Mouse (Mus musculus): ENCODE measurements around the gene Eif5a.
"Not testable (repeated sequence)": the region's sequence is repeated elsewhere in the genome, so short reads cannot be mapped to it uniquely, and the experiment has no call there.

The Eif5a gene

DNA sequence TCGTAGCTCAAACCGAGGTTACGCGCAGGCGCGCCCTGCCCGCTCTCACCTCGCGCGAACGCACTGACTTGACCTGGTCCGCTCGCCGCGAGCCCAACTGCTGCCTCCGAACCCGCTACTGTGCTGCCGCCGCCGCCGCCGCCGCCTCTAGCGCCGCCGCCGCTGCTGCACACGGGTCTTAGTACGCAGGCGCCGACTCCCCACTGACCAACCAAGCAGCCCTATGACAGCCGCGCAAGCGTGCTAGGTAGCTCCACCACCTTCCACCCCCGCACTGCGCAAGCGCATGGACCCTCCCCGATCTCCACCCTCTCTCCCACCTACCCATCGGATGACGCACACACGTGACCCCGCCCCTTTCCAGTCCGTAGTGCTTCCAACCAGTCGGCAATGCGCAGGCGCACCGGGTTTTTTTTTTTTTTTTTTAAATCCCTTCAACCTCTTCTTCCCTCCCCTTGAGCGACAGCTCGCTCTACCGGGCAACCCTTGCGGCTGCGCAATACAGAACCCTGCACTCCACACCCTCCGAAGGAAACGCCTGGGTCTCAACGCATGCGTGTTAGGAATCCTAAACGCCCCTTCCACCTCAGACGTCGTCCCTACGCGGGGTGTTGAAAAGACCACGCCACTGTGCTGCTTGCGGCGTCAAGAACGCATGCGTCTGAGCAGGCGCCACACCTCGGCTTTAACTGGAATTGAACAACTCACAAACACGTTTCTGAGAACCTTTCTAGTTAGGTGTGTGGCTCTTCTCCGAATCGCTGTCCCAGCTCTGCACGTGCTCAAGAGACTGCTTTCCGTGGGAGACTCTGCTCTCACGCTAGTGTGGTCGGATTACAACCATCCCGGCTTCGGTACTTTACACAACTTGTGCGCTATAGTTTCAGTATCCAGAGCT, at the start of gene Eif5a:
Gene Eif5a, minus strand, starts transcription at position 845 of the 898 bp plus-strand sequence.
- DNase-seq = peak; percentile 100

DNA sequence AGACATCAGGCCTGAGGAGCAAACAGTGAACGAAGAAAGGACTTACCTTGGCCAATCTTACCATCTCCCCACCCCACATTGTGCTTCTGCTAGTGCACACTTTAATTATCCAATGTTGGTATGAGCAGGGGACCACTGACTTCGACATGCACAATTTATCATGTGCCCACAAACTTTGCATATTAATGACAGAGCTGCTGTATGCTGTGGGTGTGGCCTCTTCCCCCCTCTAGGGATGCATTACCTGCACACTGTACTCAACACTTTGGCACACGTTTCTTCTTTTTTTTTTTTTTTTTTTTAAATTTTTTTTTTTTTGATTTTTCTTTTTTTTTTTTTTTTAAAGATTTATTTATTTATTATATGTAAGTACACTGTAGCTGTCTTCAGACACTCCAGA, 49.0 kb upstream of the Eif5a start:
- no peak for DNase-seq

DNA sequence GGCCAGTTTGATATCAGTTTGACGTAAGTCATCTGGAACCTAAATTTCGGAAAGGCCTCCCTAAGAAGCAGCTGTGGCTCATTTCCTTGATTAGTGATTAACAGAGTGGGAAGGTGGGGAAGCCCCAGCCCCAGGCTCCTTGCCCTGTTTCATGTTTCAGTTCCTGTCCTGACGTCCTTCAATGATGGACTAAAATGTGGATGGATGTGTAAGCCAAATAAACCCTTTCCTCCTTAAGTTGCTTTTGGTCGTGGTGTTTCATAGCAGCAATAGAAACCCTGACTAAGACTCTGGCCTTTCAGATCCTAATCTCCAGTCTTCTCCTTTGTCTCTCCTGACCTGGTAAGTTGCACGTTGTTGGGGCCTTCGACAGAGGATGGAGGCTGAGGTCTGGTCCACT, 48.5 kb upstream of the Eif5a start:
- DNase-seq = no peak

DNA sequence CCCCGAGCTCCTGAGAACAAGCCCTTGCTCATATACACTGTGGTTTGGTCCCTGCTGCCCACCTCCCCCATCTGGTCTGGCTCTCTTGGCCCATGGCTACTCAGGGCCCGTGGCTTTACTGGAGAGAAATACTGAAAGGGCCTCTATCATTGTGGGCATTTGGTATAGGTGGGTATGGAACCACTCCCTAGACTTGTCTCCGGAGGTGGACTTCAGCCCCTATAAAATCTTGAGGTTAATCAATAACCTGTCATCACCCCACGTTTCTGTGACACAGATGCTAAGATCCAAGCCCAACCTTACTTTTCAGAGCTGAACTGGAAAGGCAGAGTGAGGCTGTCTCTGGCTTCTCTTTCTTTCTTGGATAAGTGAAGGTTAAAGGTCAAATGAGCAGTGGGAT, 47.0 kb upstream of the Eif5a start:
- no peak for DNase-seq

DNA sequence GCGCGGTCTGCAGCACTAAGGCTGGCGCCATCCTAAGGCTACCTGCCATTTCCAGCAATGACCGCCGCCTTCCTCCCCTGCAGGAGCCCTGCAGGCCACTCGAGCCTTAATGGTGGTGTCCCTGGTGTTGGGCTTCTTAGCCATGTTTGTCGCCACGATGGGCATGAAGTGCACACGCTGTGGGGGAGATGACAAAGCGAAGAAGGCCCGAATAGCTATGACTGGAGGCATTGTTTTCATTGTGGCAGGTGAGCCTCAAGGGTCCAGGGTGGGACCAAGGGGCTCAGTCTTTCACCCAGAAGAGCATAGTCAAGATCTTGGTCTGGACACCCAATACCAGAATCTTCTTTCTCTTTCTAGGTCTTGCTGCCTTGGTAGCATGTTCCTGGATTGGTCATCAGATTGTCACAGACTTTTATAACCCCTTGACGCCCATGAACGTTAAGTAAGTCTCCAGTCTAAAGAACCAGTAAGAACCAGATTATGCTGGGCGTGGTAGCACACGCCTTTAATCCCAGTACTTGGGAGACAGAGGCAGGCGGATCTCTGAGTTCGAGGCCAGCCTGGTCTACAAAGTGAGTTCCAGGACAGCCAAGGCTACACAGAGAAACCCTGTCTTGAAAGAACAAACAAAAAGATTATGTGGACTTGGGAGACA, 45.2 kb upstream of the Eif5a start:
- no peak for DNase-seq

DNA sequence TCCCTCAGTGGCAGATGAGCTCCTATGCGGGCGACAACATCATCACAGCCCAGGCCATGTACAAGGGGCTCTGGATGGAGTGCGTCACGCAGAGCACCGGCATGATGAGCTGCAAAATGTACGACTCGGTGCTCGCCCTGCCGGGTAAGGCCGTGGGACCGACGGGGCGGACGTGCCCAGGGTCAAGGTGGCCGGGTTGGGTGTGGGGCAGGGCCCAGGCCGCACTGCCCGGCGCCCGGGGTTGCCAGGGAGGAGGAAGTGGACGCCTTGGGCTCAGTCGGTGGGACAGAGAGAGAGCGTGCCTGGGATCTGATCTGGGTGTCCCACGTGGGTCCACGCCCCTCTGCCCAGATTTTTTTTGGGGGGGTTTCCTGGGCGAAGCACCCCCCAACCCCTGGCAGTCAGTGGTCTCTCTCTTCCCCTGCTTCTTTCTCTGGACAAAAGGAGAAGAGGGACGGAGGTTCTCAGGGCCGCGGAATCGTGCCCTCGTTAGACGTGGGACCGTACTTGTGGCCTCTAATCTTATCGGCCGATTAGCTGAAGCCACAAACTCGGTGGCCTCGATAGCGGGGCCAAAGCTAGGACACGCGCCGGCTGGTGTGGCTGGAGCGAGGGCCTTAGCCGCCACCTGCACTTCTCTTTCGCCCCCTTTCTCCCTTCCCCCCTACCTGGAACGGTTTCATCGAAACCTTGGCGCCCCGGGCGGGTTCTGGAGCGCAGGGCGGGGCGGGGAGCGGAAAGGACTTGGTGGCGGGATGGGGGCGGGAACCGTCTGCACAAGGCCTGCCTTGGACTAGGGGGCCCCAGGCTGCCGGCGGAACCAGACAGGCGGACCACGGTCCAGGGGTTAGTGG, 44.5 kb upstream of the Eif5a start:
- DNase-seq = no peak

DNA sequence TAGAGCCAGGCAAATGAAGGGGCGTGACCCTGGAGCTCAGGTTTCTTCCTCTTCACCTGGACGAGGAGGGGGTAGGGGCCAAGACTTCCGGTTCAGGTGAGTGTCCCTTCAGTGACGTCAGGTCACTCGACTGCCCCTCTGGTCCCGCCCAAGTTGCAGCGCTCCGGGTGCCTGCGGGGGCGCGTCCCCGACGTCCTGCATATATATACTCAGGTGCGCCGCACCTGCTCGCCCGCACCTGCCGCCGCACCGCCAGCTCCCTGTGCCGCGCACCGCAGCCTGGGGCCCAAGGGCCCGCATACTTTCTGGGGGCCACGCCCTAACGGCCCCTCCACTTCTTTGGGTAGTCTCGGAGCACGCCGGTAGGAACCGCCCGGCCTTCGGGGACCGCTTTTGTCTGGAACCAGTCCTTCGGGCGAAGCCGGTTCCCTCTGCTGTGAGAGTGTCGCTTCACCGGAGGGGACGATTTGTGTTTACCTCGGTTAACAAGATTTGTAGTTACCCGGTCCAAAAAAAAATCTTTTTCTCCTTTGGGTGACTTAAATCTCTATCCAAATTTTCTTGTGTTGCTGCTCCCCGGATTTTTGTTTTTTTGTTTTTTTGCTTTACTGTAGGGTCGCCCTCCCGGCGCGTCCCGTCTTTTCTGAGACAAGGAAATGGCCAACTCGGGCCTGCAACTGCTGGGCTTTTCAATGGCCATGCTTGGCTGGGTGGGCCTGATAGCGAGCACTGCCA, 43.7 kb upstream of the Eif5a start:
- no peak for DNase-seq

DNA sequence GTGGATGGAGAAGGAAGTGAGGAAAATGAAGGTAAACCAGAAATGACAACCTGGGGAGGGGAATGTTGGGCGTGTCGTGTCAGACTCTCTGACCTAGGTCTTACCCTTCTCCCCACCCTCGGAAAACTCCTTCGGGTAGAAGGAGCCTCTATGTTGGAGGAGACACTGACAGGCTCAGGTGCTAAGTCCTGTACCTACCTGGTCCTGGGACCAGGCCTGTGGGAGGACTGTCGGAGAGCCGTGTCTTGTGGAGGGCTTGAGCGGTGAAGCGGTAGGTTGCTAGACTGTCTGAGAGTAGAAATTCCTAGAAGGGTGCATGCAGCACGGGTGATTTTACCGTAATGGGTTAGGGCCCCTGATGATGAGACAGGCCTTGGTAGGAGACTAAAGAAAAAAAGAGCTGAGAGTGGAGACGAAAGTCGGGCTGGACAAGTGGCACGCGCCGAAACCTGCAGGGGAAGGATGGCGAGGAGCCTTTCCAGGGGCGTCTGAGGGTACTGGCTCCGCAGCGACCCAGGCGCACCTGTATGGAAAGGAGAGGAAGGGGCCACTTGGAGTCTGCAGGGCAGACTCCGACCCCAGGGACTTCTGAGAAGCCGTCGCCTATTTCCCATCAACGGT, 43.0 kb upstream of the Eif5a start, which contains the start of gene Cldn7:
Gene Cldn7, plus strand, starts transcription at position 130 of the 621 bp plus-strand sequence.
- DNase-seq = no peak

DNA sequence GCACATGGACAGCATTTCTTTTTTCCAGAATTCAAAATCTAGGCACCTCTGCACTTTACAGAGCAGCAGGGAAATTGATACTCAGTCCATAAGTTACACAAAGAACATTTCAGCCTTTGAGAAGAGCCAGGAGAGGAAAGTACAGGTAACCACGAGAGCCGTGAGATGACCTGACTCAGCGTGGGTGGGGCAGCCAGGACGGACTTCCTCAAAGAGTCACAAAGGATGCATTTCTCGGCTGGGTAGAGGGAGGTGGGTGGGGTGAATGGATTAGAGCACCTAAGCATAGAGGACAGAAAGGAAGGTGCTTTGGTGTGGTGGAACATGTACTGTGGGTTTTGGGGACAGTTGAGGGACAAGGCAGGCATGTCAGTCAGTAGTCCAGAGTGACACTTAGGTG, 40.1 kb upstream of the Eif5a start:
- no peak for DNase-seq

DNA sequence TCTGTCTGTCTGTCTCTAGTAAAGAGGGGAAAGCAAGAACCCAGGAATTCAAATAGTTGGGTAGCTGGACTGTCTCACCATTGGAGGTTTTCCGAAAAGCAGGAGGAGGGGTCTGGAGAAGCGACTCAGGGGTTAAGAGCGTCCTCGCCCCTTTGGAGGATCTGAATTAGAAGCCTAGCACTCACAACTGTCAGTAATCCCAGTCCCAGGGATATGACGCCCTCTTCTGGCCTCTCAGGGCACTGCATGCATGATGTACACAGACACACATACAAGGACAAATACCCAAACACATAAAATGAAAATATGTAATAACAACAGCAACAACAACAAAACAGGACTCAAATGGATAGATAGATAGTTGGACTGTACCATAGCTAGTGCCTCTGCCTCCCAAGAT, 38.9 kb upstream of the Eif5a start:
- no peak for DNase-seq

DNA sequence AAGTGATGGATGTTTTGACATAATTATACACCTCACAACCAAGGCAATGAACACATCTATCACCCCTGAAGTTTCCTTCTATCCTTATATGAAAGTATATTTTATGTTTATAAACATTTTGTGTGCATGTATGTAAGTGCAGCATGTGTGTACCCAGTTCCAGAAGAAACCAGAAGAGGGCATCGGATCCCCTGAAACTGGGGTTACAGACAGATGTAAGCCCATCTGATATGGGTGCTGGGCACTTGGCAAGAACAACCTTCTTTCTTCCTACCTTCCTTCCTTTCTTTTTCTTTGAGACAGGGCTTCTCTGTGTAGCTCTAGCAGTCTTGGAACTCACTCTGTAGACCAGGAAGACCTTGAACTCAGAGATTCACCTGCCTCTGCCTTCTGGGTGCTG, 34.5 kb upstream of the Eif5a start:
- no peak for DNase-seq

DNA sequence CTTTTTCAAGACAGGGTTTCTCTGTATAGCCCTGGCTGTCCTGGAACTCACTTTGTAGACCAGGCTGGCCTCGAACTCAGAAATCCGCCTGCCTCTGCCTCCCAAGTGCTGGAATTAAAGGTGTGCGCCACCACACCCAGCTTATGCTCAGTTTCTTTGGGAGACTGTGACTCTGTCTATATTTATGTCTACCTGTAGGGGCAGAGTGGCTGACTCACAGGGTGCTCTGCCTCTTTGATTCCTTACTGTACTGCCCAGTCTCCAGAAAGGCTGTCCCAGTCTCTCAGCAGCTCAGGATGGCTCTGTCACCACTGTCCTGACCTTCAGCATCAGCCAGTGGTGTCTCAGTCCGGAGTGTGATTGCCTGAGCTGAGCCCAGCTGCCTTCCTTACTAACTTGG, 33.9 kb upstream of the Eif5a start:
- DNase-seq = not testable (repeated sequence)

DNA sequence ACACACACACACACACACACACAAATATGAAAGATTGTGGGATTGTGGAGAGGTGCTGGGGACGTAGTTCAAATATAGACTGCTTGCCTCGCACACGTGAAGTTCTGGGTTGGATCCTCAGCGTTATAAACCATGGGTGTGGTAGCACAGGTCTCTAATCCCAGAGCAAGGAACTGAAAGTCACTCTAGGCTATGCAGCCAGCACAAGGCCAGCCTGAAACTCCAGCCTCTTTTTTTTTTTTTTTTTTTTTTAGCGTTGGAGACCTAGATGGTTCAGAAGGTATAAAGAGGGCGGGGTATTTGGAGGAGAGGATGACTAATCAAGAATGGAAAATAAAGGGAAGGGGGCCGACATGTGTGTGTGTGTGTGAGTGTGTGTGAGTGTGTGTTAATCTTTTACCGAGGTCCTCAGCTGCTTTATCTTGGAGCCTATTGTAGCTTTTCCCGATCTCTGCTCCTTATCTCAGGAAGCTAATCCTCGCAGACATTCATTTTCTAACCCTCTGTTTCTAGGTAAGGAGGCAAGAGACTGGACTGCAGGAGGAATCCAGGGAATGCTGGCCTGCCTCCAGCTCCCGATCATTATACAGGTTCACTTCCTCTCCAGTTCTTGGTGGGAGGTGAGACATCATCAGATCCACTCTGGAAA, 31.6 kb upstream of the Eif5a start:
- DNase-seq = no peak

DNA sequence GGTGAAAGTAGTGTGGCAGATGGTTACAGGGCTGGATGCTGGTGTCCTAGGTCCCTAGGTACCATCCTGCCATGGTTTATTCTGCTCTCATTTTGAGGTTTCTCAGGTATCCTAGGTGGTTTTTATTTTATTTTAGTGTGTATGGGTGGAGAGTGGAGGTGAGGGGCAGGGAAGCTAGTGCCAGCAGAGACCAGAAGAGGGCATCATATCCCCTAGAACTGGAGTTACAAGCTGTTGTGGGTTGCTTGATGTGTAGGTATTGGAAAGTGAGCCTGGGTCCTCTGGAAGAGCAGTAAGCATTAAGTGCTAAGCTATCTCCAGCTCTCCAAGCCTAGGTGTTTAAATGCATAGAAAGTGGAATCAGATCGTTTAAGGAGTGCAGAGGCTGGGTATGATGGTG, 30.5 kb upstream of the Eif5a start:
- DNase-seq = no peak

DNA sequence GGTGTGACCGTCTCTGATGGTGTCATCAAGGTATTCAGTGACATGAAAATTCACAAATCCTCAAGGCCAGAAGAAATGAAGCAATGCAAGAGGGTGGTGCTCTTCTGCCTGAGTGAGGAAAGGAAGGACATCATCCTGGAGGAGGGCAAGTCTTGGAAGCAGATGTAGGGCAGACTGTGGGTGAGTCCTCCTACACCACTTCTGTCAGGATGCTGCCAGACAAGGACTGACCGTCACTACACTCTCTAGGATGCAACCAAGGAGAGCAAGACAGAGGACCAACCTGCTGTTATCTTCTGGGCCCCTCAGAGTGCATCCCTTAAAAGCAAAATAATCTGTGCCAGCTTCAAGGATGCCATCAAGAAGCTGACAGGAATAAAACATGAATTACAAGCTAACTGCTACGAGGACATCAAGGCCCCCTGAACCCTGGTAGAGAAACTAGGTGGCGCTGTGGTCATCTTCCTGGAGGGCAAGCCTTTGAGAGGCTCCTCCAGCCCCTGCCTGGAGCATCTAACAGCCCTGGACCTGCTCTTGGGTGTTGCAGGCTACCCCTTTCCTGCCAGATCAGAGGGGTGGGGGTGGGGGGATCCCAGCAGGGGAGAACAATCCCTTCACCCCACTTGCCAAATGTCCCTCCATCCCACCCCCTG, 29.2 kb upstream of the Eif5a start:
- DNase-seq = no peak

DNA sequence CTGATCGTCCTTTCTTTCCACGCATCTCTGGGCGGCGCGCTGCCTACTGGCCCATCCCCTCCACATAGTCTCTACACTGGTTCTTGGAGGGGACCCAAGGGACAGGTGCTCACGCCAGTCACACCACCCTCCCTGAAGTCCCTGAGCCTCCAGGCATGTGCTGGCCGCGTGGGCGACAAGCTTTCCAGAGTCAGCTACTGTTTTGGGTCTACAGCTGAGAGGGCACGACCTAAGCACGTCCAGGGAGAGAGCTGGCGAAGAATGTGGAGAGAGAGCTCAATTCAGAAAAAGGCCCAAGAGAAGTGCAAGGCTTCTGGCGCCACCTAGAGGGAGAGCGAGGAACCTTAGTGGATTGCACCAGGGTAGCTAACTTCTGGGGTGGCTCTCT, 27.0 kb upstream of the Eif5a start:
- peak; percentile 77 for DNase-seq

DNA sequence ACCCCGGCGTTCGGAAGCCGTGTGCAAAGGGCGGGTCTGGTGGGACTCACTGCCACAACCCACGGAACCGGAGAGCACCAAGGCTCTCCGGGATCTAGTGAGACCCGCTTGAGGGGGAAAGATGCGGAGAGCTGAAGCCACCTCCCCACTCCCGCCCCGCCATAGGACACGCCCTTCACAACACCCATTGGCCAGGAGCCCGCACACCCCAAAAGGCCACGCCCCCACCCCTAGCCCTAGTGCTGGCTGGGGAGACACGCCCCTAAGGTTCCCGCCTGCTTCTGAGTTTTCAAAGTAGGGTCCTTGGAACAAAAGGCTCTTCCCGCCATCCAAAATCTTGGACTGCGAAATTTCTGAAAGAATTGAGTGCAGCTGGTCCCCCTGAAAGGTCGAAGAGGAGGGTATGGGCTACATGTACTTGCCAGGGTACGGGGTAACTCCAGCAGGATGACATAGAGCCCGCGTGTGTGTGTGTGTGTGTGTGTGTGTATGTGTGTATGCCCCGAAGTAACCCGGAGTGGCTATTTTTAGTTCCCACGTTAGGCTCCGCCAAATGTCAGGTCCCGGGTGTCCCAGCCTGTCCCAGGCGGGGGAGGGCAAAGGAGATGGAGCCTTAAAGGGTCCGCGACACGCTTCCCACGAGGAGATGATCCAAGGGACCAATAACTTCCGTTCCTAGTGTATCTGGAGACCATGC, 26.5 kb upstream of the Eif5a start, which contains the start of gene Slc2a4:
Gene Slc2a4, minus strand, starts transcription at position 123 of the 697 bp plus-strand sequence.
- DNase-seq = peak; percentile 45

DNA sequence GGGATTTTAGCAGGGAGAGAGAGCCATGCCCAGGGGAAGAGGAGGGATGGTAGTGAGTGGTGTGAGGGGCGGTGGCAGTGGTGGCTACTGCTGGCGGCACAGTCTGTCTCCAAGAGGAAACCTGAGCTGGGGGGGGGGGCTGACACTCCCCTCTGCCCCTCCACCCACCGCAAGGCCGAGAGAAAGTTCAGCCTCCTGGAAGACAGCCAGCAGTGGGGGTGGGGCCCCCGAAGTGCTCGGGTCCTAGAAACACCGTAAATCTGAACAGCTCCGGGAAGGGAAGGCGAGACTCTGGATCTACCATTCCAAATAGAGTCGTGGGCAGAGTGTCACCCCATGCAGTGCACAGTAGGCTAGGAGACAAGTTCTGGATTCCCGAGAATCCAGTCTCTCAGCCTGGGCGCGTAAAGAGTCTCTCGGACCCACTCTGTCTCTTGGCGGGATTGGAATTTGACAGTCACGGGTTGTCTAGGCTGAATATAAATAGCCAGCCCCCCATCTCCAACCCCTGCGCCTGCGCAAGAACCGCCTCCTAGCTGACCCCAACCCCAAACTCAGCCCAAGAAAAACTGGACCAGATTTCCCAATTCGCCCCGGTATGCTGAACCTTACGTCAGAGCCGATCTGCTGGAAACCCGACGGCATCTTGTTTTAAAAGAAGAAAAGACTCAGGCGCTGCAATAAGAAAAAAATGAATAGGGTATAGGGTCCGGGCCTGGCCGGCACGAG, 25.7 kb upstream of the Eif5a start:
- no peak for DNase-seq

All from cerebellum, adult 8-10 months (tissue).